Mouse (Mus musculus) left cerebral cortex, postnatal 14 days (tissue): ENCODE data around the gene Ifnl3. TPM values are rescaled to one million over a fixed set of nuclear protein-coding genes. Genes with fewer than 3 reads are reported as not detected.
"Not testable (repeated sequence)": the region's sequence is repeated elsewhere in the genome, so short reads cannot be mapped to it uniquely, and the experiment has no call there.

ENCODE experiments used
- DNase-seq, 2 experiments: peaks; one replicate each; pipeline ENCODE4 v3.0.0; 2021 to 2022; ENCODE audit warnings: low spot score in 2 of 2, mixed read lengths in 1 of 2
- intact Hi-C: fragments of 180-260 bp; cut with DNase I; formaldehyde crosslinking; loops from one replicate; pipeline ENCODE4 v1.15.1; 2025
- long read RNA-seq, 2 experiments: library from polyadenylated mRNA; stranded (forward); transcript quantifications; one replicate each; pipeline ENCODE4 v2.0.0; 2021
- total RNA-seq, 2 experiments: library from RNA; stranded (reverse); gene quantifications; 2 replicates each; pipeline ENCODE4 v1.2.3; 2021

Gene Ifnl3
- not detected for total RNA-seq
- long read RNA-seq, experiment 1: 0 reads
- long read RNA-seq, experiment 2: 0 reads

DNA sequence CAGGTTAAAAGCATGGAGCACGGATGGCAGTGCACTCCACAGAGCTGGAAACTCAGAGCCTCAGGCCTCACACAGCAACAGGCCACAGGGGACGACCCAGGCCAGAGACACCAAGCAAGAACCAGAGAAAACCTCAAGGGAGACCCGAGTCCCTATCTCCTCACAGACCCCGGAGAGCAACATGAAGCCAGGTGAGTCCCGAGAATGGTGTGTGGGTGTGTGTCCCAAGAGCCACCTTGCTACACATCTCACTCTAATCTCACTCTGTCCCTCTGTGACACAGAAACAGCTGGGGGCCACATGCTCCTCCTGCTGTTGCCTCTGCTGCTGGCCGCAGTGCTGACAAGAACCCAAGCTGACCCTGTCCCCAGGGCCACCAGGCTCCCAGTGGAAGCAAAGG is at the start of gene Ifnl3:
Ifnl3 (plus strand) TSS at position 301 of the 400 bp plus-strand sequence.
- DNase-seq, intact Hi-C loops: not testable (repeated sequence)

- no peak for DNase-seq
- intact Hi-C loops: no loop called here
Measured at GRCm38 (mm10) chr7:28476191-28476590, 46.4 kb upstream of the Ifnl3 start.

DNA sequence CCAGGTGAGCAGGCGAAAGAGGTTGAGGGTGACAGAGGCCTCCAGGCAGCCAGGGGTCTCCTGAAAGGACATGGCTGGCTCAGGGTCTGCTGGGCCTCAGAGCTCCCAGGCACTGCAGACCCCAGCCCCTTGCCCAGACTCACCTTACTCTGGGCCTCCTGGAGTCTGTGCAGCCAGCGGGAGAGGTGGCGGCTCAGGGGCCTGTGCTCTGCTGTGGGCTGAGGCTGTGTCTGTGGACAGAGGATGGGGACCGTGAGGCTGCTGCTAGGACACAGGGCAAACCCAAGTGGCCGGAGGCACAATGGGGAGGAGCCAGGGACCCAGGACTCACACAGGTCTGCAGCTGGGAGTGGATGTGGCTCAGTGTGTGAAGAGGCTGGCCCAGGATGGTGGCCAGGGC is 45.3 kb upstream of the Ifnl3 start:
- intact Hi-C loops: no loop called here
- no peak for DNase-seq

GRCm38 (mm10) chr7:28478854-28479253 is 43.8 kb upstream of the Ifnl3 start:
- intact Hi-C loops: no loop called here
- DNase-seq: no peak

DNA sequence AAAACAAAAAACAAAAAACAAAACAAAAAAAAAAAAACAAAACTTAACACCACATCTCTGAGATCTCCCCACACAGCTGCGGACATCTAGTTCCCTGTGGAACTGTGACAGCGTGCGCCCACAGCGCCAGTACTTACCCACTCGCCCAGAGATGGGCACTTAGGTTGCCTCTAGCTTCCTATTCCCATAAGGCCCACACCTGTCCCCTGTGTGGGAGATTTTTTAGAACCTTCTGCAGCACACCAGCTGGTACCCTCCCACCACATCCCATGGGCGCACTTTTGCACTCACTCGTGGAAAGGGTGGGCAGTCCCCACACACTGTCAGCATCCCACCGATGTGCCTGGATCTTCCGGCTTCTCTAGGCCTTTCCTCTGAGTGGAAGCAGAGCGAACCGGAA is 39.8 kb upstream of the Ifnl3 start:
- peak in 1 of 2 experiments; percentile 11 for DNase-seq
- intact Hi-C loops: no loop called here

DNA sequence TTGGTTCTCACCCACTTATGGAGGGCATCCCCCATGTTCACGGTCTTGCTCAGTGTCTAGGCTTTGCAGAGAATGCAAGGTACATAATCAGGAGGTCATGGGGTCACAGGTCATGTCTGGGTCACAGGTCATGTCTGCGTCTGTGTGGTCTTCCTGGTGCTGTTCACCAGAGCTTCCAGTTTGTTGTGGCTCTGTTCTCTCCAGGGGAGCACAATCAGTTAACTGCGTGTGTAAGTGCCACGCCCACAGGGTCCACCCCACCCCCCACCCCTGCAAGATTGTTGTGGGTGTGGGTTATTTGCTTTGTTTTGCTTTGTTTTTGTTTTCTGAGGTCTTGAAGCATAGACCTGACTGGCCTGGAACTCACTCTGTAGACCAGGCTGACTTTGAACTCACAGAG is 38.4 kb upstream of the Ifnl3 start:
- no peak for DNase-seq
- intact Hi-C loops: no loop called here

- intact Hi-C loops: no loop called here
- peak; percentile 31 to 71 for DNase-seq
Measured at GRCm38 (mm10) chr7:28488030-28488491, 34.6 kb upstream of the Ifnl3 start.

GRCm38 (mm10) chr7:28490410-28490809 is 32.2 kb upstream of the Ifnl3 start:
- intact Hi-C loops: no loop called here

DNA sequence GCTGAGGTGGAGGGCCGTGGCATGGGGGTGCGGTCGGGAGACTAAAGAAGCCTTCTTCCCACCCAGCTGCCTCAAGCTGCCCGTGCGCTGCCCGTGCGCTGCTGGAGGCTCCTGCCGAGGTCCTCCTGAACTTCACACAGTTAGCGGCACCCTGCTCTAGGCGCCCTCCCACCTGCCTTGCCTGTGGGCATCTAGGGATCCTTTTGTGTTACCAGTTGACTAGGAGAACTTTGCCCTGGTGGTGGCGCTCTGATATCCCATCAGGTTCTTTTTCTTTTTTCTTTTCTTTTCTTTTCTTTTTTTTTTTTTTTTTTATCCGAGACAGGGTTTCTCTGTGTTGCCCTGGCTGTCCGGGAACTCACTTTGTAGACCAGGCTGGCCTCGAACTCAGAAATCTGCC is 31.7 kb upstream of the Ifnl3 start:
- intact Hi-C loops: no loop called here
- DNase-seq: no peak

More at GRCm38 (mm10) chr7:28490410-28490809, 32.2 kb upstream of the Ifnl3 start:
- peak; percentile 34 to 45 for DNase-seq

- intact Hi-C loops: no loop called here
- DNase-seq: no peak
Measured at GRCm38 (mm10) chr7:28492310-28492709, 30.3 kb upstream of the Ifnl3 start.

DNA sequence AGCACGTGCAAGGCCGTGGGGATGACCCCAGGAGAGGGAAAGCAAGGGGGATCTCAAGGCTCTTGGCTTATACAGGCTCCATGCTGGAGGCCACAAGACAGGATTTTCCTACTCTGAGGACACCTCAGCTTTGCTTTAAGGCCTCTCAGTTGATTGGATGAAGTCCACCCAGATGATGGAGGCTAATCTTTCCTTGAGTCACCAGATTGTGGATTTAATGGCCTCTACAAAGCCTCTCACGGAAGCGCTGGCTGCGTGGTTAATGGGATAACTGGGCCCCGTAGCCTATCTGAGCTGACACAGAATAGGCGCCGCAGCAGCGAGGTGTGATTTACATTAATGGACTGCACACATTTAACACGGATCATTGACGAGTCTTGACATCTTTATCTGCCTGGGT is 27.2 kb upstream of the Ifnl3 start:
- intact Hi-C loops: no loop called here
- no peak for DNase-seq

DNA sequence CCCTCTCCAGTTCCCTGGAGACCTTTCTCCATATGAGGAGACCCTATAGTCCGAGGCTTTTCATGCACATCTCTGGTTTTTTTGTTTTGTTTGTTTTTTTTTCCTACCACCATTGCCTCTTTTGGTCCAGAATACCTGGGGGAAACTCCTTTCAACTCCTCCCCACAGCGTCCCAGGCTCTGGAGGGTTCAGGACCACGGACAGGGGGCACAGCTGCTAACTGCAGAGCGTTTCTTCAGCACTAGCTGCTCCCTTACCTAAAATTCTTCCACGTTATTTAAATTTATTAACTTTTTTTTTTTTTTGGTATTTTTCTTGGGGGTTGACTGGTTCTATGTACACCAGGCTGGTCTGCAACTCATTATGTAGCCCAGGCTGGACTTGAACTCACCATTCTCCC is 17.1 kb upstream of the Ifnl3 start:
- DNase-seq: no peak
- intact Hi-C loops: no loop called here

GRCm38 (mm10) chr7:28509121-28509520 is 13.5 kb upstream of the Ifnl3 start:
- intact Hi-C loops, DNase-seq: not testable (repeated sequence)

DNA sequence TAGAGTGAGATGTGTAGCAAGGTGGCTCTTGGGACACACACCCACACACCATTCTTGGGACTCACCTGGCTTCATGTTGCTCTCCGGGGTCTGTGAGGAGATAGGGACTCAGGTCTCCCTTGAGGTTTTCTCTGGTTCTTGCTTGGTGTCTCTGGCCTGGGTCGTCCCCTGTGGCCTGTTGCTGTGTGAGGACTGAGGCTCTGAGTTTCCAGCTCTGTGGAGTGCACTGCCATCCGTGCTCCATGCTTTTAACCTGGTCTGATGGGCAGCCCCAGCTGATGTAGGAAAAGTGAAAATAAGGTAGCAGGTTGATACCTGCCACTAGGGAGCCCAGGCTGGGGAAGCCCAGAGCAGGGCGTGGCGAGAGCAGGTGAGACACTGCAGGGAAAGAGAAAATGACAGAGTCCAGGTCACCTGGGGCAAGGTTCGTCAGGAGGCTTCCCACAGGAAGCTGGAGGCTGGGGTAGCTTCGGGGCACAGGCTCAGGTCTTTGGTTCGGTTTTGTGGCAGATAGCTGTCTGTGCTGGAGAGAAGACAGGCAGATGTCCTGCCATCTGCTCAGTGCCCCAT is 12.1 kb upstream of the Ifnl3 start, which contains the start of gene Ifnl2:
Ifnl2 (minus strand) TSS at position 51 of the 570 bp plus-strand sequence.
- intact Hi-C loops, DNase-seq: not testable (repeated sequence)

DNA sequence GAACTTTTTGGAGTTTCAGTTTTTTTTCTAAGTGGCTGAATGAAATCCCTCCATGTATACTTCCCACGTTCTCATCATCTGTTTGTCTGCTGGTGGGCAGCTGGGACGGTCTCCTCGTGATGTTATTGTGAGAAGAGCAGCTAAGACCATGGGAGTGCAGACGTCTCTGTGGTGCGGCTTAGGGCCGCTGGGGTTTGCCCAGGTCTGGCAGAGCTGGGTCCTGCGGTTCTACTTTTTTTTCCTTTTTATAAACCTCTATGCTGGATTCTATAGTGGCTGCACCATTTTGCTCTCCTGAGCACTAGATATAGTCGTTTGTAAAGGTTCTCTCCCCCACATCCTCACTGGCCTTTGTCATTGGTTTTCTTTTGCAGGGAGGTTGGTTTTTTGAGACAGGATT is 11.2 kb upstream of the Ifnl3 start:
- DNase-seq: no peak
- intact Hi-C loops: no loop called here

GRCm38 (mm10) chr7:28527922-28528719 is 5.5 kb downstream of the Ifnl3 start:
- intact Hi-C loops: loop anchor here (5.0 kb wide), 1 partner anchor 81 kb away; no protein-coding TSS in a partner anchor
- peak; percentile 33 to 61 for DNase-seq

DNA sequence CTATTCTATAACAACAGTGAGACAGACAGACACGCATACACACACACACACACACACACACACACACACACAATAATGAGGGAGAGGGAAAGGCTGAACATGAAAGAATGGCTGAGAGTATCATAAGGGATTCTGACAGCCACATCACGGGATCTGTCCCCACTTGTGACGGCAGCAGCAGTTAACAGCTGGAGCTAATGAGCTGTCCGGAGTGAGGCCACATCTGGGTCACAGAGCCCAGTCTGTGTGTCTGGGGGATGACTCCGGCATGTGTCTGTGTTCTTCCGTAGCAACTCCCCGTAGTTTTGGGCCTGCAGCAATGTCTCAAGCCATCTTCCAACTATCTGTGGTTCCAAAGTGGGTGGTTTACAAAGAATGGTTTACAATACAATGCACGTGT is 9.4 kb downstream of the Ifnl3 start:
- DNase-seq: no peak
- intact Hi-C loops: no loop called here

- intact Hi-C loops, DNase-seq: not testable (repeated sequence)
Measured at GRCm38 (mm10) chr7:28538886-28539285, 16.2 kb downstream of the Ifnl3 start.

- intact Hi-C loops: no loop called here
- DNase-seq: no peak
Measured at GRCm38 (mm10) chr7:28540526-28540925, 17.9 kb downstream of the Ifnl3 start, which contains the start of gene Sycn. Gene Sycn, plus strand, starts transcription at chr7:28540885.

DNA sequence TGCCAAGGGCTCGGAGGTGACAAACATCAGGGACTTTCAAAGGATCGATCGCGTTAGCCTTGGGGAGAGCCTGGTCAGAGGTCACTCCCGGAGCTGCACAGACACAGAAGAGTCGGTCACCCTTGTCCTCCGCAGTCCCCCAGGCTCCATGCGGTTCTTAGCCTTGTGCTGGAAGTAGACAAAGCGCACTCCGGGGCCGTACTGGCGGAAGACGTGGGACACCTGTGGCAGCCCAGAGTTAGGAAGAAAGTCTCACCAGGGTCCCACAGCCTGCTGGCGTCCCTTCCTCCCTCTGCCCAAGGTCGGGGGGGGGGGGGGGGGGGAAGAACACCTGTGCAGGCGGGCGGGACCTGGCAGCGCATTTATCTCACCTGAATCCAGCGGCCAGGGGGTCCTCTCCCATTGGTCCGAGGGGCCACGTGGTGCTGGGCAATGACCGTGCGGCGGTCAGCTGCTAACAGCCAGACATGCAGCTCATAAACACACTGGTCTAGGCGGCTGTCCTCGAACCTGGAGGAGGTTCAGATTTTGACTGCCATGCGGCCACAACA is 21.5 kb downstream of the Ifnl3 start:
- intact Hi-C loops: no loop called here
- DNase-seq: no peak
